Mouse (Mus musculus) olfactory bulb, adult 2 months (tissue): ENCODE measurements around the gene Psmg1. TPM values are rescaled to one million over a fixed set of nuclear protein-coding genes. Genes with fewer than 3 reads are reported as not detected.
"Not testable (repeated sequence)": the region's sequence is repeated elsewhere in the genome, so short reads cannot be mapped to it uniquely, and the experiment has no call there.

Experiments used
- H3K27ac ChIP-seq: fragments of 200-500 bp; 2 replicates; pipeline ENCODE4 v1.5.1; 2012; ENCODE audit warnings: low read depth, low read length; ENCODE audit not compliant: insufficient read depth
- H3K4me1 ChIP-seq: fragments of 200-500 bp; 2 replicates; pipeline ENCODE4 v1.6.1; 2012; ENCODE audit warnings: low read length; ENCODE audit not compliant: control insufficient read depth, insufficient read depth
- H3K4me3 ChIP-seq: fragments of 200-500 bp; 2 replicates; pipeline ENCODE4 v1.5.1; 2012; ENCODE audit warnings: mild to moderate bottlenecking, low read depth, low read length, moderate library complexity; ENCODE audit not compliant: insufficient read depth
- CTCF ChIP-seq: fragments of 200-500 bp; IDR thresholded peaks from 2 replicates; pipeline ENCODE4 v1.5.1; 2012; ENCODE audit warnings: low read depth, mild to moderate bottlenecking, low read length, moderate library complexity; ENCODE audit not compliant: insufficient read depth
- POLR2A ChIP-seq: fragments of 200-500 bp; IDR thresholded peaks from 2 replicates; pipeline ENCODE4 v1.6.1; 2012; ENCODE audit warnings: mild to moderate bottlenecking, low read depth, low read length, moderate library complexity; ENCODE audit not compliant: insufficient read depth
- WGBS: fragments of 180-500 bp; shearing (Covaris S2); methylation state at CpG from one replicate; pipeline ENCODE4 v1.1.7; 2018; 5-methylcytosine and 5-hydroxymethylcytosine counted together
- polyA plus RNA-seq: library from polyadenylated mRNA; stranded (reverse); fragments of >200 nt; gene quantifications from 2 replicates; pipeline ENCODE4 v1.2.4, GENCODE M21; 2012; ENCODE audit warnings: low replicate concordance; ENCODE audit not compliant: missing spikeins, insufficient read depth, insufficient read length

Psmg1 gene
- polyA plus RNA-seq, 1 experiment: not detected

DNA sequence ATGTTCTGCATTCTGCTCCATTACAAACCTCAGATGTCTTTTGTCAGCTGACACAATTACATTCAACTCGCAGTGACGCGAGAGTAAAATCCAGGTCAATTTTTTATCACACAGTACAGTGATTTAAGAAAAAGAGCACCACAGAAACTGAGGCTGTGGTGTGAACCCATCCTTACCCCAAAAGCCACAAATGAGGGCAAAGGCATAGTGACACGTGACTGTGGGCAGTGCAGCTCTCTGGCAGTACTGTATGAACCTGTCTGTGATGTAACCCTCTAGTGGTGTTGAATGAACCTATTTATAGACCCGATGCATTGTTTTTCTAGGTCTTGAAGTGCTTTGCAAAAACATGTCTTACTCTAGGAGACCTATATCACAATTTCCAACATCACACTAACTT lies 8.5 kb upstream of the Psmg1 start:
- Histone ChIP-seq H3K4me3 (no peak overlapping the region), H3K27ac (no peak overlapping the region), H3K4me1 (no peaks in the 10 kb centered on the region)
- no peak for TF ChIP-seq POLR2A
- no peak for TF ChIP-seq CTCF
- 74% methylated on average over 5 of the region's 5 CpGs for WGBS

DNA sequence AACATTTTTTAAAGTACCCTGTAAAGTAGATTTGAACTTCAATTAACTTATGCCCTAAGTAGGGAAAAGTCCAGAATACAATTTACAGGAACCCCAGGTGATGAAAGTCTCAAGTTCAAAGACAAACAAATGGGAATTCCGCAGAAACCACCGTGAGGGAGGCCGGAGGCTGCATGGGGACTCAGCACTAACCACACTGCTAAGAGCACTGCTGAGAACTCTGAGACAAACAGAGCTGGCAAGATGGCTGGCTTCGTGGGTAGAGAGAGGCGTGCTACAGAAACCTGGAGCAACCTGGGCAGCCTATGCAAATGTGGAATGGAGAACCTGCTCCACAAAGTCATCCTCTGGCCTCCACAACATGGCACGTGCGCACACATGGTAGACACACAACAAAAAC lies 5.4 kb upstream of the Psmg1 start:
- no peaks in the 10 kb centered on the region for H3K4me1 ChIP-seq
- WGBS: 88% methylated on average over 7 of the region's 7 CpGs
- no peak overlapping the region for H3K27ac ChIP-seq
- TF ChIP-seq CTCF (no peak), POLR2A (no peak)
- no peak overlapping the region for H3K4me3 ChIP-seq

DNA sequence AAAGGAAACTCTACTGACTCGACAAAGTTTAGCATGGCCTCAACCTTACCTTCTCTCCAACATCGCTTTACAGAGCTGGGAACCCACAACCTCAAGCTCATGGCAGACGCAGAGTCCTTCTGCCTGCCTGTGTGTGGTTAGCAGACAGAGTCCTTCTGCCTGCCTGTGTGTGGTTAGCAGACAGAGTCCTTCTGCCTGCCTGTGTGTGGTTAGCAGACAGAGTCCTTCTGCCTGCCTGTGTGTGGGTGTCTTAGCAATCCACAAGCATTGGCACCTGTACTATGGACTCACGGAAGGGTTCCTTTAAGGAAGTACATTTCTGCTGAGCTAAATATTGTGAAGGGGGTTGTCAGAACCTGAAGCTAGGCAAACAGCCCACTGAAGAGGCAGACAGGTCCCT lies 3.8 kb upstream of the Psmg1 start:
- 90% methylated on average over 4 of the region's 4 CpGs for WGBS
- not testable (repeated sequence) for H3K4me3 ChIP-seq, H3K4me1 ChIP-seq, H3K27ac ChIP-seq

DNA sequence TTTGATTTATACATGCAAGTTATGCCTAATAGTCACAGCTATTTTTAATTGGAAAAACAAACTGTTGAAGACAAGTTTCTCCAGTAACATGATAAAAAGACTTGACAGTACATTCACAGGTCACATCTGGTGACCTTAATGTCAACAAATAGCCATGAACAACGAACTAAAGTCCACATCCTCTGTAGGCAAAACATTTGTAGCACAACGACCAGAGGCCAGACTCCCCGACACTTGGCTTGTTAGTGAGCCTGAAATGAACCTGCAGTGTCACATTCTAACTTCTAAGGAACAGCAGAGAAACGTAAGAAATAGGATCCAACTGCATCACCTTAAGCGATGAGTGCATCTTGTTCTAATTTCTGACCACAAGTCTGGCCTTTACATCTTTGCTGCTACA lies 1.8 kb upstream of the Psmg1 start:
- TF ChIP-seq CTCF (no peak), POLR2A (no peak)
- WGBS: 72% methylated on average over 5 of the region's 5 CpGs
- Histone ChIP-seq H3K4me3 (no peak overlapping the region), H3K4me1 (no peaks in the 10 kb centered on the region), H3K27ac (no peak overlapping the region)

DNA sequence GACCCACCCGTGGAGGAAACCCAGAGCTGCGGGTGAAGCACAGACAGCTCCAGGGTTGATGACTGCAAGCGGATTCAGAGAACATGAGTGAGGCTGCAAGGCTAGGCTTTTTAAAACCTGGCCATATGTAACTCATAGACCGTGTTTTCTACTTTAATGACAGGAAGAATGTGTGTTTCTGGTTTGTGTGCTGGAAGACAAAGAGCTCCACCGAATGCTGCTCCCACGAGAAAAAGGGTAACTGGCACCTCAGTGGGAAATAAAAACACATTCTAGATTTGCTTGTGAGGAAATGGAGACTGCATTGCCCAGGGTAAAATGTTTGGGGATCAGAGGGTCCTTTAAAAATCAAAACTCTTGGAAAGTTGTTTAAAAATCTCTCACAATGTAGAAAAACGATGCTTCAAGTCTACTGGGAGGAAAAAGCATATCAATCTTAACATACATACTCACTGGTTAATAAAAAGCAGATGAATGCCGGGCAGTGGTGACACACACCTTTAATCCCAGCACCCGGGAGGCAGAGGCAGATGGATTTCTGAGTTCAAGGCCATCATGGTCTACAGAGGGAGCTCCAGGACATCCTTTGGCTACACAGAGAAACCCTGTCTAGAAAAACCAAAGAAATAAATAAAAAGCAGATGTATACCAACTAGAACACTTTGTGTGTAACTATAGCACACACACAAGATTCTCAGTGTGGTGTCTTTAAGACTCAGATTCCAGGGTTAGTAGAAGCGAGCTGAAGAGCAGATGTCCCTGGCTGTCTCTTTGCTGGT lies 551 bp upstream of the Psmg1 start:
- H3K27ac ChIP-seq: peak overlapping the region; percentile 47; the same call in 1 of the 2 replicates
- peak overlapping the region; percentile 94 for H3K4me3 ChIP-seq
- 4% methylated on average over 10 of the region's 10 CpGs for WGBS
- H3K4me1 ChIP-seq: no peaks in the 10 kb centered on the region
- no peak for TF ChIP-seq POLR2A
- TF ChIP-seq CTCF: no peak

DNA sequence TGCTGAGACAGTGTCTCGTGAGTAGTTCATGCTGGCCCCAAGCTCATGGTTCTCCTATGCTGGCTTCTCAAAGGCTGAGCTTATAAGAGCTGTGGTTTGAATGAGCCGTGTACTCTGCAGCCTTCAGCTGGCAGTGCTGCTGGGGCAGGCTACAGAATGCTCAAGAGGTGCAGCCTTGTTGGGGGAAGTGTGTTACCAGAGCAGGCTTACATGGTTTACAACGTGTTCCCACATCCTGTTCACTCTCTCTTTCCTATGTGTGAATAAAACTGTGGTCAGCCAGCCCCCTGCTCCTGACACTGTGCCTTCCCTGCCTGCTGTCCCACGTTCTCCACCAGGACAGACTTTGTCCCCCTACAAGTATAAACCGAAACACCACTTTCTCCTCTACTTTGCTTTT lies 5.8 kb downstream of the Psmg1 start:
- TF ChIP-seq CTCF: no peak
- TF ChIP-seq POLR2A: no peak
- WGBS: 90% methylated on average over 5 of the region's 5 CpGs
- Histone ChIP-seq H3K4me1 (no peaks in the 10 kb centered on the region), H3K4me3 (no peak overlapping the region), H3K27ac (no peak overlapping the region)

DNA sequence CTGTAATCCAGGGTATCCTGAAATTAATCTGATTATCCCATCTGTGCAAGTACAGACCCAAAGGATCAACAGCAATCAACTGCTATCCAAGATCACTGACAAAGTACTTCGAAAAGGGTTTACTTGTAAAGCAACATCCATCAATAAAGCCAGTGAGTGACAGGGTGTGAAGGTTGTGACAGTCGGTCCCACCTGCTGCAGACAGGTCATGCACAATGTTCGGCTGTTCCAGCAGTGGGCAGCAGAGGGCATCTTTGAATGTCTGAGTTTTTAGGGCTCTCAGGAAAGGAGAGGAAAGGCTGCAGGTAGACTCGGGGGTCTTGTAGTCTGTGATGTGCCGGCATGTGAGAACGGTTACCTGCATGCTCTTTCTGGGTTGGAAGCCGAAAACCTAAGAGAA lies 7.2 kb downstream of the Psmg1 start:
- Histone ChIP-seq H3K27ac (no peak overlapping the region), H3K4me1 (no peaks in the 10 kb centered on the region), H3K4me3 (no peak overlapping the region)
- TF ChIP-seq POLR2A (no peak), CTCF (no peak)
- WGBS: 80% methylated on average over 7 of the region's 7 CpGs

DNA sequence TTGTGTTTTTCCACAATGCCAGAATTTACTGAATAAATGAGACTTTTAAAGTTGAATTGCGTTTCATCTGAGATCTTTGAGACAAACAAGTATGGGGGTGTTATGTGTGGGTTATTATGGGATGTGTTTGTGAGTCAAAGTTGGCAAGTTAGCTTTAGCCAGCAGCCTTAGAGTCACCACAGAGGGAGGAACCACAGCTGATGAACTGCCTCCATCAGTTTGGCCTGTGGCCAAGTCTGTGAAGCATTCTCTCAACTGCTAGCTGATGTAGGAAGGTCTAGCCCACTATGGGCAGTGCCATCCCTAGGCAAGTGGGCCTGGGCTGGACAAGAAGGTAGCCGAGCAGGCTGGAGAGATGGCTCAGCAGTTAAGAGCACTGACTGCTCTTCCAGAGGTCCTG lies 19.9 kb downstream of the Psmg1 start:
- no peak overlapping the region for H3K4me3 ChIP-seq
- TF ChIP-seq CTCF: no peak
- no peak for TF ChIP-seq POLR2A
- H3K27ac ChIP-seq: no peak overlapping the region
- no peaks in the 10 kb centered on the region for H3K4me1 ChIP-seq
- WGBS: 69% methylated on average over 2 of the region's 2 CpGs

DNA sequence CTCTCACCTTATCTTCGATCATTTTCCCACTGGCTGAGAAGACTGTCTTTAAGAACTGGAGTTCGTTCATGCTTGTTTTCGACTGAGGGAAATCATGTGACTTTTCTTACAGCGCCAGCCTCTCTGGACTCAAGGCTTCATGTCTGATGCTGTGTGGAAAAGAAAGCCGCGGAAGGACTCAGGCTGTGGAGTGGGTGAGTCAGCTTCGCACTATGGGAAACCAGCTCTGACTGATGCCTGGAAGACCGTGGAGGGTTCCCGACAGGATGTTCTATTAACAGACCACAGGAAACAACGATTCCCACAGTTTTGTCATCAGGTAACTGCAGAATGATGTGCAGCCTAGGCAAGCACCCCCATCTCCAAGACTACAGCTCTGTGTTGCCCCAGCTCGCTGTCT lies 23.3 kb downstream of the Psmg1 start:
- WGBS: 66% methylated on average over 11 of the region's 11 CpGs
- Histone ChIP-seq H3K4me3 (no peak overlapping the region), H3K4me1 (no peaks in the 10 kb centered on the region), H3K27ac (no peak overlapping the region)
- TF ChIP-seq CTCF (no peak), POLR2A (no peak)
